Mouse (Mus musculus): ENCODE results near the gene Mtg2. TPM values are rescaled to one million over a fixed set of nuclear protein-coding genes. Genes with fewer than 3 reads are reported as not detected.
A peak's percentile ranks its signal among the peaks of the same experiment; 100 is the strongest.

Gene Mtg2
- 34.2 and 34.8 TPM in 2 replicates for polyA plus RNA-seq (2015; fragmentation: Nextera tagmentation; extraction: Ambion mirVana)

DNA sequence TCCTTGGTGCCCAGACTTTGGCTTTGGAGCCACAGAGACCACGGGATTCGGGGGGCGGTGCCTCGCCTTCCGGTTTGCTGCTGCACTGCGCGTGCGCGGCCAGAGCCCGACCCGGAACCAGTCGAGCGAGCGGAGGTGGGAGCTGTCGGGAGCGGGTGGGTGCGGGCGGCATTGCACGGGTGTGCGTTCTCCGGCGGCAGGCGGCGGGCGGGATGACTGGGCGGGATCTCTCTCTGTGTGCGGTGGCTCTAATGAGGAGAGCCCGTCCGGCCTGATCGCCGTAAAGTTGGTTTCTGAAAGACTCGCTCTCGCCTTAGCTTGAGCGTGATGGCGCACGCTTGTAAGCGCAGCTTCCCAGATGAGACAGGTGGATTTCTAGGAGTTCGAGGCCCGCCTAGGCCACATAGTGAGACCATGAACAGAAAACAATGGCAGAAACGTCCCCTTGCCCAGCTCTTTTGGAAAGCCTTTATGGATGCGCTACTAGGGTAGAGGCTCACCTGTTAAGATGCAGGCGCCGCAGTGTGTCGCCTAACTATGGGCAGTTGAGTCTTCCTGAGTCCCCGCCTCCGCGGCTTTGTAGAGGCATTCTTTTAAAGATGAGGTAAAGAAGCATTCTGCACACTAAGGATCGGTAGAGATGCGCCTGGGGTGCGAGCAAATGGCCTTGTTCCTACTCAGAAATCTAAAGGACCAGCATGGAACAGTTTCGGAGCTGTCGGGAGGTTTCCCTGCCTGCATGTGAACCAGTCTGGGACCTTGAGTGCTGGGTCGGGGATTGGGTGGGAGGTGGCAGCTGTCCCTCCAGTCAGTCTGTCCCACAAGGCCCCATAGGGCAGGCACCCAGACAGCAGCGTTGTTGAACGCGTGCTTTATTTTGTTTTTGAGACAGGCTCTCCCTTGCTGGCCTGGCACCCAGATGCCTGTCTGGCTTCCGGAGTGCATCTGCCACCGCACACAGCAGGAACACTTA lies at the start of gene Mtg2:
Mtg2 (plus strand) TSS at position 108 of the 973 bp plus-strand sequence.
- H3K27me3 ChIP-seq, result no peaks in the 10 kb centered on the region
- H3K4me1 ChIP-seq, result peaks cover 15% of the 10 kb centered on the region
- ATAC-seq, result peak; percentile 98
- peak within 1 kb of the TSS; percentile 82 for H3K27ac ChIP-seq
- peaks cover 23% of the 10 kb centered on the region for H3K36me3 ChIP-seq (ENCODE audit: poor library complexity, severe bottlenecking)
- H3K9me3 ChIP-seq (replicated peaks), result no peaks in the 10 kb centered on the region
- peak within 1 kb of the TSS; percentile 77 for H3K9ac ChIP-seq
- peak within 1 kb of the TSS; percentile 93 for H3K4me2 ChIP-seq
- WGBS, result 5% methylated on average over 58 of the region's 58 CpGs
- H3K4me3 ChIP-seq, result peak within 1 kb of the TSS; percentile 75

GRCm38 (mm10) chr2:180020919-180021318 lies 49.5 kb upstream of the Mtg2 start:
- Histone ChIP-seq H3K4me2 (no peak overlapping the region), H3K27ac (no peak overlapping the region), H3K4me3 (no peak overlapping the region), H3K27me3 (peaks cover 58% of the 10 kb centered on the region), H3K9ac (no peak overlapping the region), H3K36me3 (ENCODE audit: poor library complexity, severe bottlenecking) (no peaks in the 10 kb centered on the region), H3K9me3 (replicated peaks) (no peaks in the 10 kb centered on the region), H3K4me1 (peaks cover 9% of the 10 kb centered on the region)
- 88% methylated on average over 8 of the region's 8 CpGs for WGBS
- ATAC-seq, result no peak

GRCm38 (mm10) chr2:180022751-180023150 lies 47.6 kb upstream of the Mtg2 start:
- no peak overlapping the region for H3K9ac ChIP-seq
- H3K9me3 ChIP-seq (replicated peaks), result no peaks in the 10 kb centered on the region
- H3K4me3 ChIP-seq, result no peak overlapping the region
- H3K36me3 ChIP-seq (ENCODE audit: poor library complexity, severe bottlenecking), result peaks cover 6% of the 10 kb centered on the region
- H3K4me1 ChIP-seq, result peaks cover 27% of the 10 kb centered on the region
- peaks cover 55% of the 10 kb centered on the region for H3K27me3 ChIP-seq
- no peak for ATAC-seq
- no peak overlapping the region for H3K4me2 ChIP-seq
- WGBS, result 64% methylated on average over 6 of the region's 6 CpGs
- H3K27ac ChIP-seq, result no peak overlapping the region

GRCm38 (mm10) chr2:180024401-180025098 lies 45.8 kb upstream of the Mtg2 start, which contains the start of gene Lsm14b:
Gene Lsm14b (plus strand): TSS chr2:180024987.
- Histone ChIP-seq H3K4me3 (peak within 1 kb of the TSS; percentile 98), H3K9ac (peak within 1 kb of the TSS; percentile 97), H3K27ac (peak within 1 kb of the TSS; percentile 96), H3K36me3 (ENCODE audit: poor library complexity, severe bottlenecking) (peaks cover 24% of the 10 kb centered on the region), H3K4me2 (peak within 1 kb of the TSS; percentile 81), H3K9me3 (replicated peaks) (no peaks in the 10 kb centered on the region), H3K27me3 (peaks cover 41% of the 10 kb centered on the region), H3K4me1 (peaks cover 44% of the 10 kb centered on the region)
- under 1% methylated on average over 58 of the region's 80 CpGs for WGBS
- ATAC-seq, result peak; percentile 97

- peak overlapping the region; percentile 81 for H3K4me2 ChIP-seq
- under 1% methylated on average over 78 of the region's 84 CpGs for WGBS
- peak overlapping the region; percentile 96 for H3K27ac ChIP-seq
- peak overlapping the region; percentile 97 for H3K9ac ChIP-seq
- H3K9me3 ChIP-seq (replicated peaks), result no peaks in the 10 kb centered on the region
- H3K4me3 ChIP-seq, result peak overlapping the region; percentile 98
- H3K27me3 ChIP-seq, result peaks cover 34% of the 10 kb centered on the region
- H3K4me1 ChIP-seq, result peaks cover 44% of the 10 kb centered on the region
- ATAC-seq, result no peak; the same call in 1 of the 2 replicates
- H3K36me3 ChIP-seq (ENCODE audit: poor library complexity, severe bottlenecking), result peaks cover 31% of the 10 kb centered on the region
Observed at GRCm38 (mm10) chr2:180025135-180025860, 45.1 kb upstream of the Mtg2 start.

GRCm38 (mm10) chr2:180025861-180026200 lies 44.6 kb upstream of the Mtg2 start:
- H3K27ac ChIP-seq, result peak overlapping the region; percentile 96
- peak overlapping the region; percentile 97 for H3K9ac ChIP-seq
- 6% methylated on average over 6 of the region's 6 CpGs for WGBS
- H3K4me1 ChIP-seq, result peaks cover 44% of the 10 kb centered on the region
- H3K27me3 ChIP-seq, result peaks cover 28% of the 10 kb centered on the region
- peak overlapping the region; percentile 81 for H3K4me2 ChIP-seq
- H3K4me3 ChIP-seq, result peak overlapping the region; percentile 98
- H3K9me3 ChIP-seq (replicated peaks), result no peaks in the 10 kb centered on the region
- no peak for ATAC-seq
- H3K36me3 ChIP-seq (ENCODE audit: poor library complexity, severe bottlenecking), result peaks cover 37% of the 10 kb centered on the region

DNA sequence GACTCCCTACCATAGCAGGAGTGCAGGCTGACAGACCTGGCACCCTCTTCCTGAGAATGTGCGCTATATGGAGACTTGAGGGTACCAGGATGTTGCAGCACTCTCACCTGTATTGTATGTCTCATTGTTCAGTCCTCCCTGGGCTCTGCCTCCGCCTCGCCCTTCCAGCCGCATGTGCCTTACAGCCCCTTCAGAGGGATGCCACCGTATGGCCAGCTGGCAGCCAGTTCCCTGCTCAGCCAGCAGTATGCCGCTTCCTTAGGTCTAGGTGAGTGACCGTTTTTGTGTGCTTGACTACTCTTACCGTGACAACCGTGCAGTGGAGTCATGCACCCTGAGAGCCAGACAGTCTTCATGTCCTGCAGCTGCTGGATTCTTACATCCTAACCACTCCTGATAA lies 42.6 kb upstream of the Mtg2 start:
- peaks cover 56% of the 10 kb centered on the region for H3K36me3 ChIP-seq (ENCODE audit: poor library complexity, severe bottlenecking)
- H3K4me2 ChIP-seq, result peak overlapping the region; percentile 81
- peak overlapping the region; percentile 98 for H3K4me3 ChIP-seq
- H3K9me3 ChIP-seq (replicated peaks), result no peaks in the 10 kb centered on the region
- 81% methylated on average over 9 of the region's 9 CpGs for WGBS
- H3K27me3 ChIP-seq, result peaks cover 11% of the 10 kb centered on the region
- ATAC-seq, result no peak
- peak overlapping the region; percentile 97 for H3K9ac ChIP-seq
- peaks cover 44% of the 10 kb centered on the region for H3K4me1 ChIP-seq
- H3K27ac ChIP-seq, result no peak overlapping the region

GRCm38 (mm10) chr2:180031270-180031669 lies 39.1 kb upstream of the Mtg2 start:
- Histone ChIP-seq H3K9me3 (replicated peaks) (no peaks in the 10 kb centered on the region), H3K36me3 (ENCODE audit: poor library complexity, severe bottlenecking) (peaks cover 91% of the 10 kb centered on the region), H3K4me2 (no peak overlapping the region), H3K4me1 (peaks cover 31% of the 10 kb centered on the region), H3K4me3 (no peak overlapping the region), H3K27me3 (no peaks in the 10 kb centered on the region), H3K9ac (no peak overlapping the region), H3K27ac (no peak overlapping the region)
- no peak for ATAC-seq
- 89% methylated on average over 6 of the region's 6 CpGs for WGBS

DNA sequence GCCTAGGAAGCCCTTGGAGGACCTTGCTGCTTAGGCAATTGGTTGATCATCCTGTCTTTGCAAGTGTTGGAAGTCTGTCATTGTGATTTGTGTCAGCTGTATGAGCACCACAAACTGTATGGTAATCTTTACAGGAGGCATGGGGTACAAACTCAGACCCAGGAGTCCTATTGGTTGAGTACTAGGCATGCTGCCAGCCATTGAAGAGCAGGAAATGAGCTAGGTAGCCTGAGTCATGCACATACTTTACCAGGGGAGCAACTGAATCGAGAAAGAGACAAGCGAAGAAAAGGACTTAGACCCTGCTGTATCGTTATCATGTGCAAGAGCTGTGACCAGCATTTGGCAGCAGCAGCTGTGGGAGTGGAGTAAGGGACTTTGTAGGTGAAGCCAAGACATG lies 37.5 kb upstream of the Mtg2 start:
- H3K36me3 ChIP-seq (ENCODE audit: poor library complexity, severe bottlenecking), result peaks cover 100% of the 10 kb centered on the region
- no peaks in the 10 kb centered on the region for H3K9me3 ChIP-seq (replicated peaks)
- H3K4me1 ChIP-seq, result peaks cover 15% of the 10 kb centered on the region
- H3K4me3 ChIP-seq, result no peak overlapping the region
- no peaks in the 10 kb centered on the region for H3K27me3 ChIP-seq
- H3K27ac ChIP-seq, result no peak overlapping the region
- no peak for ATAC-seq
- H3K4me2 ChIP-seq, result no peak overlapping the region
- WGBS, result 82% methylated on average over 3 of the region's 3 CpGs
- no peak overlapping the region for H3K9ac ChIP-seq

DNA sequence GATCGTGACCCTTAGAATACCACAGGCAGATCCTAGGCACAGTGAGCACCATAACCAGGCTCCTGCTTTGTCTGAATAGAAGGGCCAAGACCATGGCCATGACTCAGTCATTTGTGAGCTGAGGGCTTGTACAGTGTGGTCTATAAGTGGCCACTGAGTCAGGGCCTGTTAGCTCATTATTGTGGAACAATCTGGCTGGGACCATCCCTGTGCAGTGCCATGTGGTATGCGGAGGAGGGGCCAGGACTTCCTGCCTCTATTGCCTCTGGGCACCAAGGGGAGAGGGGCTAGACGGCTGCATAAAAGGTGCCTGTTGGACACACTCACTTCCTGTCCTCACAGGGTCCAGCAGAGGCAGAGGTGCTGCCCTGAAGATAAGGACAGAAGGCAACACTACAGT lies 36.4 kb upstream of the Mtg2 start:
- no peak overlapping the region for H3K27ac ChIP-seq
- no peaks in the 10 kb centered on the region for H3K27me3 ChIP-seq
- peaks cover 100% of the 10 kb centered on the region for H3K36me3 ChIP-seq (ENCODE audit: poor library complexity, severe bottlenecking)
- no peak overlapping the region for H3K4me2 ChIP-seq
- no peak for ATAC-seq
- peaks cover 4% of the 10 kb centered on the region for H3K4me1 ChIP-seq
- H3K9ac ChIP-seq, result no peak overlapping the region
- H3K9me3 ChIP-seq (replicated peaks), result no peaks in the 10 kb centered on the region
- no peak overlapping the region for H3K4me3 ChIP-seq
- WGBS, result 70% methylated on average over 3 of the region's 3 CpGs

DNA sequence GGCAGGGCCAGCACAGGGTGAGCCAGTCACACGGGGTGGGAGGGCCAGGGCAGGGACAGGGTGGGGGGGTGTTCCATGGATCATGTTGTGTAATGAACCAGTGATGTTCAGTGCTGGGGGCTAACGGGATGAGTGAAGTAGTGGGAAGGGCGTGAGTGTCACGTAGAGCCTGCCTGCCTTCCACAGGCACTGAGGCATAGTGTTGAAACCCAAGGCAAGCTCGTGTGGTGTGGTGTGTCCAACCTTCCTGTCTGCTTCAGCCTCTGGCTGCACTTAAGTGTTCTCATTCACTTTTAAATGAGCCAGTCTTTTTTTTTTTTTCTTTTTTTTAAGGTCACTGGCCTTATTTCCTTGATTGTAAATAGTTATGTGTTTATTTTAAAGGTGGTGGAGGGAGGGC lies 35.6 kb upstream of the Mtg2 start:
- ATAC-seq, result no peak
- no peak overlapping the region for H3K27ac ChIP-seq
- H3K4me1 ChIP-seq, result peaks cover 4% of the 10 kb centered on the region; the same call in 1 of the 2 replicates
- WGBS, result 71% methylated on average over 5 of the region's 5 CpGs
- no peak overlapping the region for H3K4me3 ChIP-seq
- no peaks in the 10 kb centered on the region for H3K9me3 ChIP-seq (replicated peaks)
- H3K27me3 ChIP-seq, result no peaks in the 10 kb centered on the region
- no peak overlapping the region for H3K9ac ChIP-seq
- H3K36me3 ChIP-seq (ENCODE audit: poor library complexity, severe bottlenecking), result peaks cover 95% of the 10 kb centered on the region
- no peak overlapping the region for H3K4me2 ChIP-seq

Measured in forebrain, embryonic 13.5 days (tissue).